12 mouse cellular contexts compared by ENCODE assay signal in the genomic region with DNA sequence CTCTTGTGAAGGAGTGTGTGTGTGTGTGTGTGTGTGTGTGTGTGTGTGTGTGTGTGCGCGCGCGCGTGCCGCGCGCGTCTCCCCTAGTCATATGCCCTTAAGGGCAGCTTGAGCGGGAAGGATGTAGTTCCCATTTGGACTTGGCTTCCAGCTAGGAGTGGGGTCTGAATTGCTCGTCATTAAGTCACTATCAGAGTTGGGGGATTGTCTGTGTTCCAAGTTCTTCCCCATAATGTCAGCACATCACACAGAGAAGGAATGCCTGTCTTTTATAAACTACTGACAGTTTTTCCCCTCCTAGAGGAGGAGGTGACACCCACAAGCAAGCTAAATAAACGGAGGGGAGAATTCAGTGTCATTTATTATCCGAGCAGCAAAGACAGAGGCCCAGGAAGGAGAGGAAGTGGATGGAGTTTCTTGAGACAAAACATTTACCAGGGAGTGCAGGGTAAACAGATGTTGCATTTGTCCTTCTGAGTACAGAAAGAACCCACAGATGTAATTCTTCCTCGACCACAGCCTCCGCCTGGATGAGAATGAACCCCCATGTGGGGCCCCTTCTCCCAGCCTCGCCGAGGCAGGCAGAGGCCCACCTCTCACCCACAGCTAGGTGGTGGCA. TPM values are rescaled to one million over a fixed set of nuclear protein-coding genes. Genes with fewer than 3 reads are reported as not detected.
DNase-seq lines count a peak whose midpoint lies in the region; ATAC-seq lines count a peak whose summit lies in the region.
"Had no signal": no experiment of that assay in that cellular context is flagged by ENCODE, and none has a peak within 500 bp of the region (broad histone marks: within the 10 kb centered on the region; RNA-seq: fewer than 3 reads in every experiment).

No protein-coding gene starts in this region.

- H3K9me3 ChIP-seq in hindbrain, embryonic 12.5 days (replicated peaks) = no peaks in the 10 kb centered on the region
- H3K9me3 ChIP-seq in hindbrain, embryonic 16.5 days (ENCODE audit: control insufficient read depth, low read length) = no peaks in the 10 kb centered on the region
- no peaks in the 10 kb centered on the region for H3K9me3 ChIP-seq in embryonic facial prominence, embryonic 10.5 days
- H3K9me3 ChIP-seq in limb, embryonic 12.5 days = no peaks in the 10 kb centered on the region

- H3K9ac ChIP-seq in hindbrain, embryonic 12.5 days = no peak overlapping the region
- no peak overlapping the region for H3K9ac ChIP-seq in hindbrain, embryonic 16.5 days (ENCODE audit: low read depth, low read length)
- H3K9ac ChIP-seq in limb, embryonic 12.5 days (replicated peaks) = no peak overlapping the region

- peaks cover 47% of the 10 kb centered on the region for H3K27me3 ChIP-seq in hindbrain, embryonic 12.5 days
- peaks cover 16% of the 10 kb centered on the region for H3K27me3 ChIP-seq in hindbrain, embryonic 16.5 days (replicated peaks; ENCODE audit: control insufficient read depth, insufficient read depth, low read length)
- H3K27me3 ChIP-seq in embryonic facial prominence, embryonic 10.5 days (replicated peaks; ENCODE audit: low read depth, poor library complexity, severe bottlenecking) = peaks cover 45% of the 10 kb centered on the region
- peaks cover 5% of the 10 kb centered on the region; the same call in 1 of the 2 replicates for H3K27me3 ChIP-seq in limb, embryonic 12.5 days

- H3K4me2 ChIP-seq in hindbrain, embryonic 12.5 days (replicated peaks) = 0 out of 2 replicates have a peak overlapping the region, but pooled peaks have one; percentile 8
- no peak overlapping the region for H3K4me2 ChIP-seq in hindbrain, embryonic 16.5 days (ENCODE audit: low read length)
- peak overlapping the region; percentile 87 for H3K4me2 ChIP-seq in limb, embryonic 12.5 days

- H3K4me1 ChIP-seq in hindbrain, embryonic 12.5 days = peaks cover 29% of the 10 kb centered on the region
- H3K4me1 ChIP-seq in hindbrain, embryonic 16.5 days (ENCODE audit: control insufficient read depth, insufficient read depth, low read depth, low read length) = peaks cover 14% of the 10 kb centered on the region
- peaks cover 68% of the 10 kb centered on the region for H3K4me1 ChIP-seq in embryonic facial prominence, embryonic 10.5 days
- peaks cover 66% of the 10 kb centered on the region for H3K4me1 ChIP-seq in limb, embryonic 12.5 days (replicated peaks)

- 59% methylated on average over 15 of the region's 17 CpGs for WGBS in hindbrain, embryonic 12.5 days
- 60% methylated on average over 17 of the region's 17 CpGs for WGBS in hindbrain, embryonic 16.5 days
- 68% methylated on average over 17 of the region's 17 CpGs for whole genome bisulfite sequencing in embryonic facial prominence, embryonic 10.5 days
- 30% methylated on average over 17 of the region's 17 CpGs for WGBS in limb, embryonic 12.5 days

- ATAC-seq in hindbrain, embryonic 12.5 days (ENCODE audit: low FRiP score) = no peak
- no peak for ATAC-seq in hindbrain, embryonic 16.5 days
- no peak for ATAC-seq in limb, embryonic 12.5 days (ENCODE audit: insufficient number of reproducible peaks, insufficient read depth, low FRiP score, low TSS enrichment, low read depth)

- H3K27ac ChIP-seq in hindbrain, embryonic 12.5 days = no peak overlapping the region
- H3K27ac ChIP-seq in hindbrain, embryonic 16.5 days (ENCODE audit: low read depth, low read length) = no peak overlapping the region
- peak overlapping the region; percentile 26; the same call in 1 of the 2 replicates for H3K27ac ChIP-seq in embryonic facial prominence, embryonic 10.5 days (replicated peaks)
- H3K27ac ChIP-seq in limb, embryonic 12.5 days = peak overlapping the region; percentile 64

- no peaks in the 10 kb centered on the region for H3K36me3 ChIP-seq in hindbrain, embryonic 12.5 days
- H3K36me3 ChIP-seq in hindbrain, embryonic 16.5 days (ENCODE audit: control insufficient read depth, insufficient read depth, low read length) = no peaks in the 10 kb centered on the region
- H3K36me3 ChIP-seq in embryonic facial prominence, embryonic 10.5 days (replicated peaks) = peaks cover 5% of the 10 kb centered on the region; the same call in 1 of the 2 replicates
- H3K36me3 ChIP-seq in limb, embryonic 12.5 days = 0 out of 2 replicates have a peak, but pooled peaks cover 3% of the 10 kb centered on the region

- H3K4me3 ChIP-seq in hindbrain, embryonic 12.5 days = no peak overlapping the region
- no peak overlapping the region for H3K4me3 ChIP-seq in hindbrain, embryonic 16.5 days (ENCODE audit: low read length)
- H3K4me3 ChIP-seq in embryonic facial prominence, embryonic 10.5 days = no peak overlapping the region
- H3K4me3 ChIP-seq in limb, embryonic 12.5 days (replicated peaks) = peak overlapping the region; percentile 91; the same call in 1 of the 2 replicates
- H3K4me3 ChIP-seq: erythroblast, embryonic 14.5 days had no signal

- peak; percentile 11 for DNase-seq in 3134 (ENCODE audit: extremely low read depth, insufficient read length, low spot score)
- no peak for DNase-seq in embryonic facial prominence, embryonic 10.5 days (ENCODE audit: low spot score)
- no peak for DNase-seq in left cerebral cortex, adult 8-10 months (ENCODE audit: low spot score in 2 of 2)
- no peak for DNase-seq in urinary bladder, postnatal 10 days (ENCODE audit: low spot score)
- DNase-seq: adrenal gland, postnatal 36 days; cerebellum, adult 18-20 months; gastrocnemius, postnatal 10 days; thymus, postnatal 25 days had no signal

RNA-seq across cellular contexts. Expression of a gene that starts 3.6 kb away (rescaled TPM):
- 40.8 and 50.0 TPM in 2 replicates for polyA plus RNA-seq in hindbrain, embryonic 12.5 days (2016; fragmentation: Nextera tagmentation; extraction: Ambion mirVana)
- 9.0 and 14.8 TPM in 2 replicates for polyA plus RNA-seq in hindbrain, embryonic 16.5 days (2015; fragmentation: Nextera tagmentation; extraction: Ambion mirVana)
- 12.6 and 23.6 TPM in 2 replicates for polyA plus RNA-seq in embryonic facial prominence, embryonic 10.5 days (2016; fragmentation: Nextera tagmentation; extraction: Ambion mirVana)
- 29.7 and 32.1 TPM in 2 replicates for polyA plus RNA-seq in limb, embryonic 12.5 days (2016; fragmentation: Nextera tagmentation; extraction: Ambion mirVana)
- 10 to 100 TPM; 41.7 to 49.2 (median 48.2) TPM for total RNA-seq in left cerebral cortex, adult 8-10 months (2022)
- polyA plus RNA-seq: erythroblast, embryonic 14.5 days had no signal

Comparison
In these comparisons a context has a peak if more than half of its experiments do, and no peak if none do; other contexts are left out.
1. H3K27ac ChIP-seq: peak in embryonic facial prominence, embryonic 10.5 days (single experiment) and limb, embryonic 12.5 days (single experiment); none in hindbrain, embryonic 12.5 days (single experiment) and hindbrain, embryonic 16.5 days (single experiment).